Mouse (Mus musculus) MEL (cell line): Measurements from ENCODE around the gene Lhpp.

Experiments used
- CHD1 ChIP-seq: IDR thresholded peaks from 2 replicates; pipeline ENCODE4 v1.6.1; 2012; ENCODE audit warnings: low read depth, mild to moderate bottlenecking, inconsistent platforms, low read length, improper control_type of control experiment
- CTCF ChIP-seq, 3 experiments: IDR thresholded peaks in 2 of 3; conservative IDR thresholded peaks in 1 of 3; 2 replicates each; pipeline ENCODE4 v1.5.1; 2011 to 2012; ENCODE audit warnings: low read length in 3 of 3, low read depth in 2 of 3, mild to moderate bottlenecking in 2 of 3, improper control_type of control experiment in 1 of 3, inconsistent platforms in 1 of 3, mixed read lengths in 1 of 3, moderate library complexity in 1 of 3; ENCODE audit not compliant: control insufficient read depth in 1 of 3, insufficient read depth in 1 of 3, poor library complexity in 1 of 3, severe bottlenecking in 1 of 3
- EP300 ChIP-seq, 2 experiments: IDR thresholded peaks; 2 replicates each; pipeline ENCODE4 v1.6.1; 2011; ENCODE audit warnings: improper control_type of control experiment in 2 of 2, low read length in 2 of 2, low read depth in 1 of 2, mild to moderate bottlenecking in 1 of 2
- GATA1 ChIP-seq: IDR thresholded peaks from 2 replicates; pipeline ENCODE4 v1.6.1; 2011; ENCODE audit warnings: low read depth, low read length, improper control_type of control experiment
- MYB ChIP-seq: IDR thresholded peaks from 2 replicates; pipeline ENCODE4 v1.6.1; 2011; ENCODE audit warnings: mild to moderate bottlenecking, low read depth, low read length, improper control_type of control experiment
- POLR2A ChIP-seq, 2 experiments: IDR thresholded peaks; 2 replicates each; pipeline ENCODE4 v1.6.1; 2011 to 2012; ENCODE audit warnings: low read length in 2 of 2, mild to moderate bottlenecking in 2 of 2, control low read depth in 1 of 2, improper control_type of control experiment in 1 of 2, low read depth in 1 of 2, moderate library complexity in 1 of 2; ENCODE audit not compliant: control insufficient read depth in 1 of 2, insufficient read depth in 1 of 2, poor library complexity in 1 of 2
- ZMIZ1 ChIP-seq: IDR thresholded peaks from 2 replicates; pipeline ENCODE4 v1.6.1; 2012; ENCODE audit warnings: low read depth, mild to moderate bottlenecking, inconsistent platforms, low read length, improper control_type of control experiment, moderate library complexity
- ZNF384 ChIP-seq: IDR thresholded peaks from 2 replicates; pipeline ENCODE4 v1.6.1; 2012; ENCODE audit warnings: low read depth, mild to moderate bottlenecking, inconsistent platforms, low read length, improper control_type of control experiment

- TF ChIP-seq CTCF (IDR thresholded peaks at IDR 0.05 in 2 of 3, conservative IDR thresholded peaks at IDR 0.05 in 1 of 3; ENCODE audit: control insufficient read depth in 1 of 3, insufficient read depth in 1 of 3, low read depth in 2 of 3, low read length in 3 of 3, poor library complexity in 1 of 3, severe bottlenecking in 1 of 3): no peak
- TF ChIP-seq GATA1: no peak
- TF ChIP-seq ZMIZ1: no peak
- no peak for TF ChIP-seq CHD1
- no peak for TF ChIP-seq POLR2A (IDR thresholded peaks at IDR 0.05; ENCODE audit: control insufficient read depth in 1 of 2, insufficient read depth in 1 of 2, low read depth in 1 of 2, low read length in 2 of 2, poor library complexity in 1 of 2)
- no peak for TF ChIP-seq MYB
- no peak for TF ChIP-seq ZNF384
- TF ChIP-seq EP300 (IDR thresholded peaks at IDR 0.05; ENCODE audit: low read depth in 1 of 2, low read length in 2 of 2): no peak
Observed at GRCm38 (mm10) chr7:132722401-132723370, 112.2 kb downstream of the Lhpp start.
